Mouse (Mus musculus): ENCODE measurements around the gene Fam72a.

Gene Fam72a

GRCm38 (mm10) chr1:131586836-131587235 lies 59.1 kb downstream of the Fam72a start:
- DNase-seq, result no peak
